Mouse (Mus musculus): ENCODE data around the gene Gsta2. TPM values are rescaled to one million over a fixed set of nuclear protein-coding genes. Genes with fewer than 3 reads are reported as not detected.

The Gsta2 gene
- not detected in 2 replicates for polyA plus RNA-seq (2012)

DNA sequence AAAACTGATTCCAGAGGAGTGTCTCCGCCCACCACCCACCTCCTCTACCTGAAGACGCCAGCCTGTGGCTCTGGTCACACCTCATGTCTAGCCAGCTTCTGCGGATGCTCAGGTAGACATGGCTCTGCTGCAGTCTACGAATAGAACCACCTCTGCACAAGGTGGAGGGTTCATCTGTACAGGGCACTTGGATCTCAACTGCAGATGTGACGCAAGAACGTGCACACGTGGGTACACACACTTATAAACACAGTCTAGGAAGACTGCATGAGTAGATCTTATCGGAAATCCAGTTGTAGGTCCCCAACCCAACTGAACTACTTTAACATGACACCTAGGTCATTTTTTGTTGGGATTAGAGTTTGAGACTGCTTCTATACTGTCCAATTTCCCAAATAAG is at the start of gene Gsta2:
Gene Gsta2, minus strand, starts transcription at position 178 of the 400 bp plus-strand sequence.
- TF ChIP-seq GATA1 (IDR thresholded peaks at IDR 0.05; ENCODE audit: low read length): no peak

DNA sequence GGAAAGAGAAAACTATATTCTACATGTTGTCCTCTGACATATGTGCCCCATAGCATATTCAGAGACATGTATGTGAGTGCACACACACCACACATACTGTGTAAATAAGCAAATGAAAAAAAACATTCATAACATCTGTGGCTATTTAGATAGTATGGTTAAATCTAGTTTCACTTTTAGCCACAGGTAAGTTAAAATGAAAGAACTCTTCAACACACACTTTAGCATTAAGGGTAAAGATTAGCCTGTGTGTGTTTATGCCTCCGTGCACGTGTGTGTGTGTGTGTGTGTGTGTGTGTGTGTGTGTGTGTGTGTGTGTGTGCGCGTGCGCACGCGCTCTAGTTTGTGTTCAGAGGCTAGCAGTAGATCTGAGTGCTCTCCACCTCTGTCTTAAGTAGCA is 46.0 kb upstream of the Gsta2 start:
- TF ChIP-seq GATA1 (IDR thresholded peaks at IDR 0.05; ENCODE audit: low read length): no peak

DNA sequence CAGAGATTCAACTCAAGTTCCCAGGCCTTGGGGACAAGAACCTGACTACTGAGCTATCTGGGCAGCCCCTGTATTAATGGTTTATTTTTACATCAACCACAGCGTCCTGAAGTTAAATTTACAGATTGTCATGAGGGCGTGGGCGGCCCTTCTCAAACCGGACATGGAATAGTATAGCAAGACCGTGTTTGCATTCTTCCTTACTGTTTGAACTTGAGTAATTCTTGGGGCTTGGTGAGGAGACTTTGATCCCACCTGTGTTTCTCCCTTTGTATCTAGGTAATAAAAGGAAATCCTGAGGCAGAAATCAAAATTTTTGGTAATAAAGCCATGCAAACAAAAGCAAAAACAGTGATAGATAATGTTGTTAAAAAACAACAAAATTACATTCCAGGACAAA is 45.0 kb upstream of the Gsta2 start:
- TF ChIP-seq GATA1 (IDR thresholded peaks at IDR 0.05; ENCODE audit: low read length): no peak

DNA sequence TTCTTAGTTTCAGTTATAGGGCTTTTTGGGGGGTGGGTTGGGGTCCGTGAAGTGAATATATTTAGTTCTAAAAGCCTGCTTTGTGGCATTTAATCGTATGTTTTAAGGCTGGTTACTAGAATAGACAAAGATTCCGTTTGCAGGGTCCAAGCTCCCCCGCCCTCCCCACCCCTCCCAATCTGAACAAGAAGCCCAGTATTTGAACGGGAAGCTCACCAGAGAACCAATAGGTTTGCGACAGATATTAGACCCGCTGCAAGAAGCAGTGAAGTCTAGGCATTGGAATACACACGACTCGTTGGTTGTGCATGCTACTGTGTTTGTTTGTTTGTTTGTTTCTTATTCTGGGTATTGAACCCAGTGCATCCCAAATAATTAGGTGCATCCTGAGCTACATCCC is 40.9 kb upstream of the Gsta2 start:
- no peak for TF ChIP-seq GATA1 (IDR thresholded peaks at IDR 0.05; ENCODE audit: low read length)

DNA sequence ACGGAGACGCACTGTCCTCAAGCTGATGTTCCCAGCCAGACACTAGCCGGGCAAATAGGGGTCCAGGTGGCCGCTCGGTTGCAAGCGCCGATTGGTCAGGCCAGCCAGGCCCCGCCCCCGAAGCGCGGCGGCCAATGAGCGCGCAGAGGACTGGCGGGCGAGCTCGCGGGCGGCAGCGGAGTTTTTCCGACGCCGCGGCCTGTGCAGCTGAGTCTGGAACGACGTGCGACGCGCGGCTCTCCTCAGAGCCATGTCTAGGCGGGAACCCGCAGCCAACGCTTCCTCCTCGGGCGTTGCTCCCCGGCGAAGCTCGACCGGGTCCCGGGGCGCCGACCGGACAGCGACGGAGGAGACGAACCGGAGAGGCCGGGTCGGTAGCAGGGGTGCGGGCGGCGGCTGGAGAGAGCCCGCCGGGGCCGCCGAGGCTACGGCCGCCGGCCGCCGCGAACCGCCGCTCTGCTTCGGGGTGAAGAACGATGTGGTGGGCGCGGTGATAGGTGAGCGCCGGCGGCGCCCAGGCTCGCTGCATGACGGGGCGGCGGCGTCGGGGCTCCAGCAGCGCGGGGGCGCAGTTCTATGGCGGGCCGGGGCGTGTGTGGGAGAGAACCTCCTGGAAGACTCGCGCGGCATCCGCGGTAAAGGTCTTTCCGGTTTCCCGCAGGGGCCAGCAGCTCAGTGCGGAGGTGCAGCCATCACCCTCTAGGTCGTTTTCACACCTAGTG is 40.2 kb upstream of the Gsta2 start, which contains the start of gene Ddx43:
Gene Ddx43, plus strand, starts transcription at position 148 of the 722 bp plus-strand sequence.
- TF ChIP-seq GATA1 (IDR thresholded peaks at IDR 0.05; ENCODE audit: low read length): no peak

DNA sequence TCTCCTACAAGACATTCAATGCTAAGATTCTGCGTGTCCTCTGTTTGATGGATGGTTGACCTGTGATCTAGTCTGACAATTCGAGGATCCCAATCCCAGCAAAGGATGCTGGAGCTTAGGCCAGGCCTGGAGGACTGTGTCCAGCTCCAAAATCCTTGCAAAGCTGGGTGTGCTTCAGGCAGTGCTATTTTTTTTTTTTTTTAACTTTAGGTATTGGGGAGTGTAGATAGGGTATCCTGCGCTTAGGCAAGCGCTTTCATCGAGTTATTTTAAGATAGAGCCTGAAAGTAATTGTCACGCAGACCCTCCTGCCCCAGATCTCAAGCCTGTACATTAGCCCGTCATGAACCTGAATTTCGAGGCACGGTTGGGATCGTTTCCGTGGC is 39.6 kb upstream of the Gsta2 start:
- no peak for TF ChIP-seq GATA1 (IDR thresholded peaks at IDR 0.05; ENCODE audit: low read length)

DNA sequence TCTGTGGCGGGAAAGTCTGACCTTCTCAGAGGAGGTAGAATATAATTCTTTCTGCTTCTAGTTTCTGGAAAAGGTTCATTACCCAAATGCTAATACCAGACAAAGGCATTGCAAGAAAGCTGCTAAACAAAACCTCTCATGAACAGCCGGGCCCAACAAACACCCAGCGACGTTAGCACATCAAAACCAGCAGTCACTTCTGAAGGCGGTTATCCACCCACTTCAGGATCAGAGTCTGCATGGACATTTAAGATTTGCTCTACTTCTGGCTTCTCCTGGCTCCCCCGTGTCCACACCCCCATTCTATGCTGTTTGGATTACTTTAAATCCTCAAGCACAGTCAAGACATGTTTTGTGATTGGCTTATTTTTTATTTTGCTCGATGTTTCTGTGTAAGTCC is 39.0 kb upstream of the Gsta2 start:
- no peak for TF ChIP-seq GATA1 (IDR thresholded peaks at IDR 0.05; ENCODE audit: low read length)

DNA sequence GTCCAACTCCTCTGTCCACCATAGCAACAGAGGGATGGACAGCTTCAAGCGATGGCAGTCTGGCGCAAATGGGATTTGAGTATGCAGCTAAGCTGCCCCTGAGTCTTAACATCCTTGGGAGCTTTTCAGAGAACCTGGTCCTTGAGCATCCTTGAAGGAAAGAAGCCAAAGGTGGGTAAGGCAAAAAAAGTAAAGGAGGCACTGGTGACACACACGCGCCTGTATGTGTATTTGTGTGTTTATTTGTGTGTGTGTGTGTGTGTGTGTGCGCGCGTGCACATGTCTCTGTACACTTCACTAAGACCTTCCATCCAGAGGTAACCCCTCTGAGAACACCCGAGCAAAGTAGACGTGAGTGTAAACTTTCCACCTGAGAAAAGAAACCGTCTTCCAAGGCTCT is 38.2 kb upstream of the Gsta2 start:
- TF ChIP-seq GATA1 (IDR thresholded peaks at IDR 0.05; ENCODE audit: low read length): no peak

DNA sequence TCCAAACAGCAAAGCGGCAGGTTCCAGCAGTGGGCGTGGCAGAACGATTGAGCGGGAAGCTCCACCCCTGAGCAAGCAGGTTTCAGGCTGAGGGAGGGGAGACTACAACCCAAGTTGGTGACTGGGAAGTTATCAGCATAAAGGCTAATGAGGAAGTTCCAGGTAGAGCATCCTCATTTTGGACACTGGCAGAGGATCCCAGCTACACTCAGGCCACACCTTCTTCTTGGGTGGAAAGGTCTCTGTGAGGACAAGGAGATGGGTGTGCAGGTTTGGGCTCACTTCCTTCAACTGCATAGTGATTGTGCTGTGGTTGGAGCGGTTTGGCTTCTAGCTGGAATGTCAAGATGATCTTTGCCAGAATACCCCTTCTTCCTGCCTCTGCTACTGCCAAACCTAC is 34.4 kb upstream of the Gsta2 start:
- TF ChIP-seq GATA1 (IDR thresholded peaks at IDR 0.05; ENCODE audit: low read length): no peak

DNA sequence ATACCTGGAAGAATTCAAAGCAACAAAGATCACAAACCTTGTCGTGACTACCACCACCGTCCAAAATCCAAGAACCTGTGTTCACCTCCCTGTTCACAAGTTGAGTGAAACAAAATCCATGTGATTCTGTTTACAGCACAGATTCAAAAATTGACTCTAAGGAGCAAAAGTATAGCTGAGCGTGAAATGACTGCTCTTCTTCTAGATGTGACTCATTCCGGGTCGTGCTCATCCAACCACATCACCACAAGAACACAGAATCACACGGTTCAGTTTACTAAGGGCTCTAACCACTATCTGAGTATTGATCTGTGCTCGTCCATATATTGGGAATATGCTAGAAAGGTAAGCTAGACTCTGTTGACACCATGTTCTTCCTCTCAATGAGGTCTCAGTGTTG is 31.4 kb upstream of the Gsta2 start:
- no peak for TF ChIP-seq GATA1 (IDR thresholded peaks at IDR 0.05; ENCODE audit: low read length)

DNA sequence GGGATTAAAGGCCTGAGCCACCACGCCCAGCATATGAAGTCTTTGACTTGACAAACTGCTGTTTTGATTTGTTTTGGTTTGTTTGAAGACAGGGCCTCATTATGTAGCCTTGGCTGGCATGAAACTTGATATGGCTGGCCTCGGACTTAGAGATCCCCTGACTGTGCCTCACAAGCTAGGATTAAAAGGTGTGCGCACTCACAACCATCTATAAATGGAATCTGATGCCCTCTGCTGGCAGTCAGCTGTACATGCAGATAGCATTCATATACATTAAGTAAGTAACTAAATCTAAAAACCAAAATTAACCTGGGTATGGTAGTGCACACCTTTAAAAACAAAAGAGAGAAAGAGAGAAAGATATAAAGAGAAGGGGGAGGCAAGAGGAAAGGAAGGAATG is 30.3 kb upstream of the Gsta2 start:
- TF ChIP-seq GATA1 (IDR thresholded peaks at IDR 0.05; ENCODE audit: low read length): no peak

DNA sequence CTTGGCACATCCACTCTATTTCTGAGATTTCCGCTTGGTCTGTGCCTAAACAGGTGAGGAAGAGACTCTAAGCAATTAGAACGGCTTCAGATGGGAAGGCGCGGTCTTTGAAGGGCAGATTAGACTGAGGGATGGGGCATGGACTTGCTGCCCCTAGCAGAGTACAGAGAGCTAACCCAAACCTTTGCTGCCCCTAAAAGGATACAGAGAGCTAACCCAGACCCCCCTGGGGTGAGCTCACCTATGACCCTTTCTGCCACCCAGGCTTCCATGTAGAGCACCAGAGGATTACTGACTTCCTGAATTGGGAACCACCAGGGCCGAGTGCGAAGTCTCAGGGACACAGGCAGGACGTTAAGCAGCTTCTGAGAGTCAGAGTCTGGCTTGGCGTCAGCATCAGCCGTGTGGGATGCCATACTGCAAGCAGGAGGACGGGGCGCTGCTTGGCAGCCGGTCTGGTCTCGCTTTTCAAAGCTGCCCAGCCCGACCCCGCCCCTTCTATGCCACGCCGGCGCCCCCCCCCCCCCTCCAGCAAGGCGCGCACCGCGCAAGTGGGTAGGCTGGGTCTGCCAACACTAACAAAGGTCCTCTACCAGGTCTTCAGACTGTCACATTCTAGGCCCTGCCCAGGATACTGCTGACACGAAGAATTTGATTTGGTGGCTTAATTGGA is 22.7 kb upstream of the Gsta2 start, which contains the start of gene Ooep:
Gene Ooep, minus strand, starts transcription at position 613 of the 673 bp plus-strand sequence.
- no peak for TF ChIP-seq GATA1 (IDR thresholded peaks at IDR 0.05; ENCODE audit: low read length)

DNA sequence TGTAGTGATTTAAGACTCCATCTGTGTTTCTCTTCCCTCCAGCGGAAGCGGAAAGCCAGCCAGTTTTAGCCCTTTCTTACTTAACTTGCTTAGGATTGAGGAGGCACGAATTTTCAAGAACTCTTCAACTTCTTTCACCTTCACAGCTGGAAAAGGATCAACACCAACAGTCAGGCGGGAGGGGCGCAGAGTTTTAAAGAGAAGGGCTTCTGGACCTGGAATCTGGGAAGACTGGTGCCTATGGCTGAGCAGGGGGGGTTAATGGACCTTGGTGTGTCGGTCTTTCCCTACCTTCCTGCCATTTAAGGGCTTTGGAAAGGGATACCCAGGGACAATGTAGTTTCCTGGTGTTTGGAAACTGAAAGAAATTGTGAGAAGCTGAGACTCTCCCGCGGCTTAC is 22.0 kb upstream of the Gsta2 start:
- no peak for TF ChIP-seq GATA1 (IDR thresholded peaks at IDR 0.05; ENCODE audit: low read length)

DNA sequence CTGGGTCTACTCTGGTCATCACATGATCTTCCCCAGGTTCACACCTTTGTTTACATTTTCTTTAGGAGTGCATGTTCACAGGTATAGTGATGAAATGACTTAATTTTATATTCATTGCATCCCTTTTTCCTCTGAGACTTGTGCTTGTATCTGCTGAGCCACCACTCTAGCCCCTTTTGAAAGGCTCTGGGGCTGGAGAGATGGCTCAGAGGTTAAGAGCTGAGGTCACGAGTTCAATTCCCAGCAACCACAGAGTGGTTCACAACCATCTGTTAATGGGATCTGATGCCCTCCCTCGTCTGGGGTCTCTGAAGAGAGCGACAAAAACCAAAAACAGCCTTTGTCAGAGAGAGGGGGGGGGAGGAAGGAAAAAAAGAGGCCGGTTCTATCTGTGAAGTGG is 19.9 kb upstream of the Gsta2 start:
- no peak for TF ChIP-seq GATA1 (IDR thresholded peaks at IDR 0.05; ENCODE audit: low read length)

DNA sequence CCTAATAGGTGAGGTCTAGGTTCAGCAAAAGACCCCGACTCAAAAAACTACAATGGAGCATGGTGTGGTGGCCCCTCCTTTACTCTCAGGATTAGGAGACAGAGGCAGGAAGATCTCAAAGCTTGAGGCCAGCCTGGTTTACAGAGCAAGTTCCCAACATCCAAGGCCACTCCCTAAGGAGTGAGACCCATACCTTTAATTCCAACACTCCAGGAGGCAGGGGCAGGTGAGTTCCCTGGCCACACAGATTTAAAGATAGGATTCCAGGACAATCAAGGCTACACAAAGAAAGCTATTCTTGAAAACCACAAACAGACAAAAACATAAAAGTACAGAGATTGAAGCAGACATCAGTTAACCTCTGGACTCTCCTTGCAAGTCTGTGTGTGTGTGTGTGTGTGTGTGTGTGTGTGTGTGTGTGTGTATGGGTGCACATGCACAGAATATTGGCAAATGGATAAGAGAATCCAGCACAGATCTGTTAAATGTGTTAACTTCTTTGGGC is 19.3 kb upstream of the Gsta2 start:
- TF ChIP-seq GATA1 (IDR thresholded peaks at IDR 0.05; ENCODE audit: low read length): no peak

DNA sequence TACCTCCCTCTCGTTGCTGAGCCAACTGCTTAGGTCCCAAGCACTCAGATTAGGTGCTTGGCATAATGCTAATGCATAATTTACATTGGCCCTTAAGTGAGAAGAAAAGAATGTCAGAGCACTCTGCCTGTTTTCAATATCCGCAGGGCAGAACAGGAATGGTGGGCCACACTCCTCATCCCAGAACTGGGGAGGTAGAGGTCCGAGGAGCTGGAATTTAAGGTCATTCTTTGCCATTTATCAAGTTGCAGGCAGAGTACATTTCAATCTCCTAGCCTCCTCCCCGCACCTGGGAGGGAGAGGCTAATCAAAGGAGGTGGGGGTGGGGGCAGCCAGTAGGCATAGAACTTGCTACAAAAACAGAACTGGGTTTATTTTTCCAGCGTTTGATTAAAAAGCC is 18.8 kb upstream of the Gsta2 start:
- TF ChIP-seq GATA1 (IDR thresholded peaks at IDR 0.05; ENCODE audit: low read length): no peak
